Mouse (Mus musculus): ENCODE measurements around the gene Milr1.

Gene Milr1

GRCm38 (mm10) chr11:106812410-106813136, 61.5 kb downstream of the Milr1 start:
- DNase-seq (ENCODE audit: low spot score in 2 of 2) = no peak

- DNase-seq (ENCODE audit: low spot score in 2 of 2) = no peak
These were observed 63.7 kb downstream of the Milr1 start for GRCm38 (mm10) chr11:106814601-106815320.

- DNase-seq (ENCODE audit: low spot score in 2 of 2) = no peak
These were observed 64.3 kb downstream of the Milr1 start for GRCm38 (mm10) chr11:106815331-106815730.

DNA sequence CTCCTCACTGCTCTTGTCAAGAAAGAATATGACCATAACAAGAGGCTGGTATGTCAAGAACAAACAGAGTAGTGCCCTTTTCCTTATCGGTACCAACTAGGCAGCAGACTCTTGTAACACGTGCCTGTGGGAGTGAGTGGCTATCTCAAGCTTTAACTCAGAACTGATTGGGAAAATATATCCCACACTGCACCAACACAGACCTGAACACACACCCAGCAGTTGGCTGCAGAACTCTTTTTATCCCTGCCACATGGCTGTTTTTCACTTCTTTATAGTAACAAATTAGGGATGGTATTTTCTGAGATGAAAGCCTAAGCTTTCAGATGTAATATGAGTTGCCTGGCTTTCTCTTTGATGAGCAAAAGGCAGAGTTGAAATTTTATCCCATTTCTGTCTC, 64.7 kb downstream of the Milr1 start:
- DNase-seq (ENCODE audit: low spot score in 2 of 2) = no peak

GRCm38 (mm10) chr11:106816316-106816715, 65.3 kb downstream of the Milr1 start:
- no peak for DNase-seq (ENCODE audit: low spot score in 2 of 2)

GRCm38 (mm10) chr11:106817156-106817555, 66.1 kb downstream of the Milr1 start:
- no peak for DNase-seq (ENCODE audit: low spot score in 2 of 2)

DNA sequence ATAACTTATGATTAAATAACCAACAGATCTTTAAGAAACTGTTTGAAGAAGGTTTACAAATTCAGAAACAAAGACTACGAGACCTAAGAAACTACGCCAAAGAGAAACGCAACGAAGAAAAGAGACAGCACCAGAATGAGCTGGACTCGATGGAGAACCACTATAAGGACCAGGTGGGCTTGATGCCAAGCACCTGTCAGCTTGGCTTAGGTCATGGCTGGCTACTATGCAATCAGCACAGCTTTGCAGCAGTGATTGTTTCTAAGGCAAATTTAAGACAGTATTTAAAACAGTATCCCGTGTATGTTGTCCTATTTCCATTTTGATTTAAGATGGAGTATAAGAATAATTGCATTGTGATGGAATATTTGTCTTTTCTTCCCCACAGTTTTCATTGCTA, 66.8 kb downstream of the Milr1 start:
- DNase-seq (ENCODE audit: low spot score in 2 of 2) = no peak

DNA sequence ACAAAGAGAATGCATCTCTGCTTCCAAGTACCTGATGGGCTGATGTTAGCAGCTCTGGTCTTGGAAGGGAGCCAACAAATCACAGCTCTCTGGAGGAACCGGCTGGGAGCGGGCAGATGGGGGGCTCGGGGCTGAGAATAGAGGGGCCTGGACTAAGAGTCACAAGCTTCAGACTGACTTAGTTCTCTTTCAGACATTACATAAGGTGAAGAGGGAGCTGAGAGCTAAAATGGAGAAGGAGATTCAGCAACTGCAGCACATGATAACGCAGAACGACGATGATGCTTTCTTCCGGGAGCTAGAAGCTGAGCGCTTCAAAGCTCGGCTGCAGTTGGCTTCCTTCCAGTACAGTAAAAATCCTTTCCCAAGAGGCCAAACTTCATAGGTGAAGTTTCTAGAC, 67.3 kb downstream of the Milr1 start:
- DNase-seq (ENCODE audit: low spot score in 2 of 2) = no peak

Measured in frontal cortex, postnatal 25 days (tissue).